Mouse (Mus musculus) cerebellum, postnatal 25 days (tissue): Measurements from ENCODE around the gene Dhrs4.

Experiments
- DNase-seq, 2 experiments: peaks; one replicate each; pipeline ENCODE4 v3.0.0; 2021; ENCODE audit warnings: mixed read lengths in 2 of 2

The Dhrs4 gene

DNA sequence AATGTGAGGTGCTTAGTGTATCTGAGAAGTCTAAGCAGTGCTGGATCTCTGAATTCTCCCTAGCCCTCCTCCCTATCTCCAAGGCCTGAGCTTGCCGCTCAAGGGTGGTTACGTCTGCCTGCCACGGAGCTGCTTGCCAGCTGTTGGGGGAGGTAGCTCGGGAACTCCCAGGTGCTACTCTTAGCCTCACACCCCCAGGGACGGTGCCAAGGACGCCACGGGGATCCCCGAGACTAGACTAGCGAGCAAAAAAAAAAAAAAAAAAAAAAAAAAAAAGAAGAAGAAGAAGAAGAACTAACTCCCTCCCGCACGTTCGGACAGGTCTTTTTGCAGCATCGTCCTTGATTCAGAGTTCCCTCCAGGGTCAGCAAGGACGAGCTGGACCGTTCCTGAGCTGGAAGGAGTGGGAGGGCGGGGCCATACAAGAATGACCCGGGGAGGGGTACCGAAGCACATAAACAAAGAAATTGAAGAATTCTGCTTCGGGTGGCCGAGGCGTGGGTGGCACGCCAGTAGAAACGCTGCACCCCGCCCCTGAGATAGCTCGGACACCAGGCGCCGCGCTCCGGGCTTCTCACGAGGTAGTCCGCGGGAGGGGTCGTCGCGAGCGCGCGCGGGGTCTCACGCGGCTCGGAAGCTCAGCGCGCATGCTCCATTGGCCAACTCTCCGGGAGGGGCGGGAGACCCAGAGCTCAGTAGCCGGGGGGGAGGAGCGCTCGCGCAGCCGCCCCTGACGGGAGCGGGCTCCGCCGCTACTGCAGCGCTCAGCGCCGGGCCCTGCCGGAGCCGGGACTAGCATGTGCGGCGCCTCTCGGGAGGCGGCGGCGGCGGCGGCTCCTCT lies 12.0 kb downstream of the Dhrs4 start, which contains the start of gene Carmil3:
Gene Carmil3, plus strand, starts transcription at position 291 of the 841 bp plus-strand sequence.
- DNase-seq, result peak; percentile 91 to 93

DNA sequence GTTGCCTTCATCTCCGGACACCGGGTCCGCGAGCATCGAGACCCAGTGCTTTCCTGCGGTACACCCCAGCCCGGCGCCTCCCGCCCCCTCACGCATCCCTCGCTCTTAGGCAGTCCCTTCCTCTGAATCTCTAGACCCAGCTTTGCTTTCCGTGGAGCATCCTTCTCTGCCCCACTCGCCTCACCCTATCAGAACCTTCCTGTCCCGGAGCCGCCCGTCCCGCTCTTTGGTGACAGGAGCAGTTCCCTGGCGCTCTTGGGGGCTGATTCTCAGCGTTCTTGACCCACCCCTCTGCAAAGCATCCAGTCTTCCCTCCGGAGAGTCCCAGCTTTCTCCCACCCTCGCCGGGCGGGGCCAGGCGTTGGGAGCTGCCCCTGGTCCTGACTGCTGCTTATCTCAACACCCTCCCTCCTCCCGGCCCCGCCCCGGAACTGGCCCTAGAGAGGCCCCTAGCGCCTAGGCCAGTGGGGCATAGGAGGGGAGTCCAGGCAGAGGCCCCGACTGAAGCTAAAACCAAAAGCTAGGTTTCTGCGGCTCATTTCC lies 12.8 kb downstream of the Dhrs4 start:
- peak; percentile 77 to 84 for DNase-seq

DNA sequence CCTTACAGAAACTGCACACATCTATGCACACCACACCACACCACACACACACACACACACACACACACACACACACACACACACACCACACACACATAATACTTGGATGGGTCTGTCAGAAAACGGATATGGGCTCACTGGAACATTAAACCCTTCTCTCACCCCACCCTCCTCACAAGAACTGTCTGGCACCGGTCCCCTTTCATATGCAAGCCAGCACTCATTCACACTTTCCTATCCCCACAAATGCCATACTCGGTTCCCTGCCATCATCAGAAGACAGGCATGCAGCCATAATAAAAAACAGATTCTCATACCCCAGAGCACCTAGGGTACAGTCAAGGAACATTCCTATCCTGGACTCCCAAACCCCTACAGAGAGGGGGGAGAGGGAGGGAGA lies 13.5 kb downstream of the Dhrs4 start:
- no peak for DNase-seq

DNA sequence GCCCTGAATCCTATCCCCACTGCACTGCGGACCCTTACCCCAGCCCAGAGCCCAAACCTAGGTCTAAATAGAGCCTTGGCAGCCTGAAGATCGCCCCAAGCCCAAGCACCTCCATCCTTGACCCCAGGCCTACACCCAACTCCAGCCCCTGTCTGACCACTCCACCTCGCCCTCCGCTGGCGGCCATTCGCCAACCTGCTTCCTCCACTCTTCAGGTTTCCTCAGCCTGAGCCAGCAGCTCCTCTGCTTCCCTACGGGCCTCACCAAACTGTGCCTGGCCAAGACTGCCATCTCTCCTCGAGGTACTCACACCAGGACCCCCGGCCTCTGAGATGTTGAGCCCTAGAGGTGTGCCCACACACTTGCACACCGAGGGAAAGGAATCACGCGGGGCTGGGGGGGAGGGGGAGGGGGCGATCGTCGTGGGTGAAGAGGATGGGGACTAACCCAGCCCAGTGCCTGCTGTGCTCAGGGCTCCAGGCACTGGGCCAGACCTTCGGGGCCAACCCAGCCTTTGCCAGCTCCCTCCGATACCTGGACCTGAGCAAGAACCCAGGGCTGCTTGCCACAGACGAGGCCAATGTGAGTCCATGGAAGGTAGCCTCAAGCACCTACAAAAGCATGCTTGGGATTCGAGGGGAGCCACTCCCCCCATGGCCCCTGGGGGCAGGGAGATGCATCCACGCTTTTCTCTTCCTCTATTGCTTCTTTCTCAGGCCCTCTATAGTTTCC lies 17.1 kb downstream of the Dhrs4 start:
- DNase-seq, result peak; percentile 73 to 82

DNA sequence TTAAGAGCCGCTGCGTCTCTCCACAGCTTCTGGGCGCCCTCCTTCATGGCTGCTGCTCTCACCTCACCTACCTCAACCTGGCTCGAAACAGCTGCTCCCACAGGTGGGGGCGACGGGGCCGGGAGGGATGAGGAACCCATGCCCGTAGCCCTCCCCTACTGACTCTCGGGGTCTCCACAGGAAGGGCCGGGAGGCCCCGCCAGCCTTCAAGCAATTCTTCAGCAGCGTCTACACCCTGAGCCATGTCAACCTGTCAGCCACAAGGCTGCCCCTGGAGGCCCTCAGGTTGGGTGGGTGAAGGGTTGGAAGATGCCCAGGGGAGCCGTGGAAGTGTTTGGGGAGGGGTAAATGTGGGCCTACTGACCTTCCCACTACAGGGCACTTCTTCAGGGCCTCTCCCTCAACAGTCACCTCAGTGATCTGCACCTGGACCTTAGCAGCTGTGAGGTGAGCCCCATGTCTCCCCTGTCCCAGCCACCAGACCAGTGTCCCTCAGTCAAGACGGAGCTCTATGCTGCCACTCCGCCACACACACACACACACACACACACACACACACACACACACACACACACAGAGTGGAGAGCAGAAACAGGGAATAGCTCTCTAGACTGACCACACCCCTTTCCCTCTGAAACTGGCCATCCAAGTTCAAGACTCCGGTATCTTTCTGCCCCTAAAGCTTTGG lies 18.3 kb downstream of the Dhrs4 start:
- DNase-seq, result no peak

DNA sequence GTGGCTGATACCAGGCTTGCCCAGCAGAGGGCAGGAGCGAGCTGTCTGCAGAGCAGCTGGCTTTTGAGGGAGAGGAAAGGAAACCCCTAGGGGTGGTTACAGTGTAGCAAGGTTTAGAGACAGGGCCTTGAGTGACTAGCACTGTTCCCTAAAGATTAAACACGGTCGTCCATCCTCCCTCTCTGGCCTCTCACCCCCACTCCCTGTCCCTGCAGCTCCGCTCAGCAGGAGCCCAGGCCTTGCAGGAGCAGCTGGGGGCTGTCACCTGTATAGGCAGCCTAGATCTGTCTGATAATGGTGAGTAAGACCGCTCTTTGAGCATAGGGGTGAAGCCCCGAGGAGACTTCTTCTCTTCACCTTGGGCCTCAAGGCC lies 18.9 kb downstream of the Dhrs4 start:
- peak; percentile 94 to 95 for DNase-seq

DNA sequence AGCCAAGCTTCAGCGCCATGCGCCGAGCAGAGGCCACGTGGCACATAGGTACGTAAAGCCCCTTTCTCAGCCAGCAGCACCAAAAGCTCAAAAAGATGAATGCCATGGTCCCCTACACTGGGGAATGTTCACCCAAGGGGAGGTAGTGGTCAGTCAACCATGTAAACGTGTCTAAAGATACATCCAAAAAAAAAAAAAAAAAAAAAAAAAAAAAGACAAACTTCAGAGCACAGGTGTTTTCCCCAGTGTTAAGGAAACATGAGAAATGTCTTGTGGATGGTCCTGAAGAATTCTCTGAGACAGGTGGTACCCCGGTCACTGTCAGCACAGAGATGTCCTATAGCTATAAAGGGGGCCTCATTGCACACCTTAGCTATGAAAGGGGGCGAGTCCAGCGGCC lies 27.1 kb downstream of the Dhrs4 start:
- no peak for DNase-seq

DNA sequence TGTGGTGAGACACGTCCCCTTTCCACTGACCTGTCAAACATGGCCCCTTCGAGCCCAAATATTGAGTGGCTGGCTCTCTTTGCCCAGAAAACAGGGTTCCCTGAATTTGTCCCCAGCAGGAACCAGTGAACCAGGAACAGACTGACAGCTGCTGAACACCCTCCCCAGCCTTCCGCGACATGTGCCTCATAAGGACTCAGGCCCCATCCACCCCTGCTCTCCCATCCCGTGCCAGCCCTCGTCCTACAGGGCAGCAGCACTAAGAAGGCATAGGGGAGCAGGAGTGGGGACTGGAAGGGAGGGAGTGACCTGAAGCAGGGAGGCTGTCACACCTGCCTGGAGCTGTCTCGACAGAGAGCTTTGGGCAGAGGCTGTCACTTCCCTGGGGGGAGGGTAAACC lies 29.2 kb downstream of the Dhrs4 start:
- no peak for DNase-seq

DNA sequence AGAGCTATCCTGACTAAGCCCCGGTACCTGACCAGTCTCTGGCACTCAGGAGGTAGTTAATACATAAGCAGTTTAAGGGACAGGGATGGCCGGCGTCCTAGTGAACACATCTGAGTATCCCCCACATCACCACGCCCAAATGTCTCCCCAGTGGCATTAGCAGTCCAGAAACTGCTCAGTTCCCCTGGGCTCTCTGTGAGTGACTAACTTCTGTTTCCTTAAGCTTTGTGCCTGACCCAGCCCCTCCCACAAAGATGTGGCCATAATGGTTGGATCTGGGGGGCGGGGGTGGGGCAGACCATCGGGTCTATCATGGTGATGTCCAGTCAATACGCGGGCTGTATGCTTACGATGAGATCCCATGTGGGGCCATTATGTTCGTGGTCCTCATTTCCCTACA lies 31.0 kb downstream of the Dhrs4 start:
- no peak for DNase-seq

DNA sequence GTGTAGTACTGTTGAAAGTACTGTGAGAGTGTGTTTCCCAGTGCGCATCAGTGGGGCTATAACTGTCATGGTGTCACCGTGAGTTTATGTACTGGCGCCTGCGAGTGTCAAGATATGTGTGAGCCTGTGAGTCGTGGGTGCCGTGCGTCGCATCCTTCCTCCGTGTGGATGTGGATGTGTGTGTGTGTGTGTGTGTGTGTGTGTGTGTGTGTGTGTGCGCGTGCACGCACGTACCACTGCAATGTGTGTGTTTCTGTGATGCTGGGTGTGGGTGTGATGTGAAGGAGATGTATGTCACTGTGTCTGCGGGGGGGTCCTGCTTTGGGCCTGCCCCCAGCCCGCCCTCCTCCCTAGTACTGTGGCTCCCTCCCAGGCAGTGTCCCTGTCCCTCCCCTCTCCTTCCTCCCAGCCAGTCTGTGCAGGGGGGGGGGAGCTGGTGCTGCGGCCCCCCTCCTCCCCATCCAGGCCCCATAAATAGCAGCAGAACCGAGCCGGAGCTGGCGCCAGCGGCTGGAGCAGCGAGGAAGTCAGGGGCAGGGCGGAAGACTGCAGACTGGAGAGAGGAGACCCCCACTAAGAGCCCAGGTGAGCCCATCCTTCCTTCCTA lies 31.7 kb downstream of the Dhrs4 start, which contains the start of gene Cpne6:
Gene Cpne6, plus strand, starts transcription at position 321 of the 607 bp plus-strand sequence.
- no peak for DNase-seq

DNA sequence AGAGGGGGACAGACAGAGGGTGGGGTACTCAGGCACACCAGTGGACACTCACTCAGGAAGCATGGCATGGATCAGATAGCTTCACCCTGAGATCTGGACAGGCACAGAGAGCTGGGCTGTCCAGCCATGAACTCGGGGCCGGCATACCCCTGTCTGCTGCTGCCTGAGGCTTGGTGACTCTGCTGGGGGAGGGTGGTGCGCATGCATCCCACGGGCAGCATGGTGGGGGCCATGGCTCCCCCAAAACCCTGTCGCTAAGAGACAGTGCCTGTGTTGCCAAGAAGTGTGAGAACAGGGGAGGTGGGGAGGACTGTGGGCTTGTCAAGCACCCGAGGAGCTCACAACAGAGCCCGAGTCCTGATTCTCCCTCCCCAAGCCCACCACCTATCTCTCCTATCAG lies 32.5 kb downstream of the Dhrs4 start:
- DNase-seq, result no peak

DNA sequence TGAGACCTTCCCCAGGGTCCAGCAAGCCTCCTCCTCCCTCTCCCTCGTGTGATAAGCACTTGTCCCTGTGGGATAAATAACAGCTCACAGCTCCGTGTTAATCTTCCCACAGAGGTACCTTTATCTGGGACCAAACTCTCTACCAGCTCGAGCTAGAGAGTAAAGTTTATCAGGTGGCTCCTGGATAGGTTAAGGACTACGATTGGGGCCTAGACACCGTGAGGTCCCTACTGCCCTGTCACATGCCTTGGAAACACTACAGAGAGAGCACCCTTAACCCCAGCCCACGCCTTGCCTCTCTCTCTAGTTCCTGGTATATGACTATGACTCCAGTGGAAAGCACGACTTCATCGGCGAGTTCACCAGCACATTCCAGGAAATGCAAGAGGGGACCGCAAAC lies 35.4 kb downstream of the Dhrs4 start:
- DNase-seq, result no peak

DNA sequence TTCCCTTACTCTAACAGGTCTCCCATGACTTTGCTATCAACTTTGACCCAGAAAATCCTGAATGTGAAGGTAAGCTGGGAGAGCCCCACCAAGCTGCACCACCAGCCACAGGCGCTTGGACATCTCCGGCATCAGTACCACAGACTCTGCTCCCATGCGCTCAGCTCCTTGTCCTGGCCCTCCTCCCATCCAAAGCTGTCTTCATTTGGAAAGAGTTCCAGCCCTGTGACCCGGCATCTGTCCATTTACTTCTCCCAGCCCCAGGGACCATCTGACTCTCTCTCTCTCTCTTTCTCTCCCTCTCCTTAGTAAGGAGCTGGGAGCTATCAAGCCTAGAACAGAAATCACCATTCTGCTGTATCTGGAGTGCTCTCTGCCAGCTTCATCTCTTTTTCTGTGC lies 37.3 kb downstream of the Dhrs4 start:
- no peak for DNase-seq

DNA sequence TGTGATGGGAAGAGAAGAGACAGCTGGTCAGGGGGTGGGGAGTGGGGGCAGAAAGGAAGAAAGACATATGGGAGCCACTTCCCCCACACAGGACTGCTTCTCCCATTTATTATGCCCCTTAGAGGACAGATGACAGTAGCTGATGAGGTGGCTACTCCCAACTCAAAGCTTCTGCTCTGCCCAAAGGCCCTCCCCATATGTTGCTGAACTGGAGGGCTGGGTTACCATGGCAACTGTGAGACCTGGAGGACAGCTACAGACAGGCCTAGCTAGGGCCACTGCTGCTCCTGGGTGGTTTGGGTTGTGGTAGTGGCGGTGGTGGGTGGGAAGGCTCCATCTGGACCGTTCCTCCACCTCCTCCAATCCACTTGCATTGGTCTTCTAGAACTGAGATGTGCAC lies 40.3 kb downstream of the Dhrs4 start:
- no peak for DNase-seq

DNA sequence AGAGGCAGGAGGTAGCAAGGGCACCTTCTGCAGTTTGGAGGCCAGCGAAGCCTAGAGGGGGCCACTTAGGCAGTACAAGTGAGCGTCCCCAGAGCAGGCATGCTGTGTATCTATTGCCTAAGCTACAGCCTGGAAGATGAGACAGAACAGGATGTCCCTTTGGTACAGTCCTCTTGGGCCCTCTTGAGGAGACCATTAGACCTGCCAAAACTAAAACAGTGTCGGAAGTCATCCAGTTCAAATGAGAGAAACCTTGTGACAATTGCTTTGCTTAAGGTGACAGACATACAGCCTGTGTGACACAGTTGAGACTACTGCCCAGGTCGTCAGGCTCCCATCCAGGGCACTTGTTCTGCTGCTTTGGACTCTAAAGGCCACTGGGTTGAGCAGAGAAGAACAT lies 41.0 kb downstream of the Dhrs4 start:
- no peak for DNase-seq

DNA sequence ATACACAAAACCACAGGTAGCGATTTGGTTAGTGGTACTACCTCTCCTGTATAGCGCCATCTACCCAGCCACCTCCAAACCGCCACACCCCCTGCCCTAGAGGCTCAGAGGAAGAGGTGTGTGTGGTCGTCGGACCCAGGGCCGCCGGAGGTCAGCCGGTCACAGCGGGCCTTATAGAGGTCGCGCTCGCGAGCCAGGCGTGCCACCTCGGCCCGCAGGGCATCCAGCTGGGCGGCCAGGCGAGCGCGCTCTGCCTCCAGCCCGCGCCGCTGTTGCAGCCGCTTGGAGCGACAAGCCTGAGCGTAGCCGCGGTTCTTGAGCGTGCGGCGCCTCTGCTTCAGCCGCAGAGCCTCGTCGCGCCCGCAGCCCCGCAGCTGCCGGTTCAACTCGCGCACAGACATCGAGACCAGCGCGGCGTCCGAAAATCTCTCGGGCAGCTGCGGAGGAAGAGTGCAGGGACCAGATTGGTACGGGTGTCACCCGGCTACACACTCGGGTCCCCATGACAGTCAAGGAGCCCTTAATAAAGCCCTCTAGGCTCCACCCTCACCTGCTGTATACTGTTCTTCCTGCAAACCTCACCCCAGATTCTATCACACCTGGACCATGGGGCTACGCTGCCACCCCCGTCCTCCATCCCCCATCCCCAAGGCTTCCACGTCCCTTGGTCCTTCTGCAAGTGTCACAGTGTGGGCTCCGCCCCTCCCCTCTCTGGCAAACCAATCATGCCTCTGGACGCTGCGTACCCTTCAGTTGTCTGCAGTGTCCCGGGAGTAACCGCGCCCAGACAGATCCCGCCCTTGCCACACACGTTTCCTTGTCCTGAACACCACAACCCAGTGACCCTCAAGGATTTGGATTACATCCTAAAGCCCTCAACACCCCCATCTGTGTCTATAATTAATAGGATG lies 42.1 kb downstream of the Dhrs4 start:
- peak; percentile 69 to 76 for DNase-seq

DNA sequence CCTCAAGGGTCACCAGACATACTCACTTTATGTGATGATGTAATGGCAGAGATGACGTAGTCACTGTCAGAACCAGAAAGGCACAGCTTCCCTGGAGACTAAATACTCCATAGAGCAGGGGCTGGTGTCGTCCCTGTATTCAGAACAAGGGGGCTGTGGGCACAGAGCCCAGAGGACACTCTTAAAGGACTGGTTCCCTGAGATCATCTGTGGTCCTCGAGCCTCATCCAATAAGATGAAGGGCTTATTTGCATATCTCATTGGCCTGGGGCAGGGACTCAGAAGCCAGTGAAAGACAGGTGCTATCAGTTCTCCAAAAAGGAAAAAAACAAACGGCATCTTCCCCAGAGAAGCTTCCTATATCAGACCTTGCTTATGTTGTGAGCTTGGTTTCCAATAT lies 45.5 kb downstream of the Dhrs4 start:
- no peak for DNase-seq

DNA sequence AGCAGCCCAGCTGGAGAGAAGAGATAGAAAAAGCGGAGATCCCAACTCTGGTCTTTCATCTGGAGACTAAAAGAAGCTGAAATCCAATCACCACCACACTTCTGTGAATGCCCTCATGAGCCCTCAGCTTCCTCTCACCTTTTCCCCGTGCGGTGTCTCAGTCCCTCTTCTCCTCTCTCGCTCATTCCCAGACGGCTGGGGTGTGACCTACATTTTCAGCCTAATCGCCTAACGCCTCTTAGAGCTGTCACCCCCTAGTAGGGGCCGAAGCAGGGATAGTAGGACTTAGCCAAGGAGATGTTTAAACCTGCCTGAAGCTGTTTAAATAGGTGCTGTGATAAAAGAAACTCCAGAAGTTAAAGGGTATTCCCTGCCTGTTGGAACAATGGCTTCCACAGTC lies 46.2 kb downstream of the Dhrs4 start, which contains the start of gene Nrl:
Gene Nrl, minus strand, starts transcription at position 197 of the 400 bp plus-strand sequence.
- no peak for DNase-seq

DNA sequence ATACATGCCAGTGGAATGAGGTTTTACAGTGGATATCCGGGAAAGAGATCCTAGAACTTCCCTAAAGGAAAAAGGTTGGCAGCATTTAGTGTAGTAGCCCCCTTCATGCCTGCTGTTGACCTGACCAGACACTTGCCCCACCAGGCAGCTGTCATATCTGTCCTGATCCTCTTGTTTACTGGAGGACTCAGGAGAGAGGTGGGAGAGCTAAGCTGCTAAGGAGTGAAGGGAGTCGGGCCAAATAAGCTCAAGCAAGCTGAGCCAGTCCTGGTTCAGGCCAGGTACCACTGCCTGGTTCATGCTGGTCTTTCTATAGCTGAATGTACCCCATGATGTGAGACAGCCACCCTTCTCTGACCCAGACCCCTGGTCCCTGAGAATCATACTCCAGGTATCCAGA lies 48.1 kb downstream of the Dhrs4 start:
- DNase-seq, result no peak

DNA sequence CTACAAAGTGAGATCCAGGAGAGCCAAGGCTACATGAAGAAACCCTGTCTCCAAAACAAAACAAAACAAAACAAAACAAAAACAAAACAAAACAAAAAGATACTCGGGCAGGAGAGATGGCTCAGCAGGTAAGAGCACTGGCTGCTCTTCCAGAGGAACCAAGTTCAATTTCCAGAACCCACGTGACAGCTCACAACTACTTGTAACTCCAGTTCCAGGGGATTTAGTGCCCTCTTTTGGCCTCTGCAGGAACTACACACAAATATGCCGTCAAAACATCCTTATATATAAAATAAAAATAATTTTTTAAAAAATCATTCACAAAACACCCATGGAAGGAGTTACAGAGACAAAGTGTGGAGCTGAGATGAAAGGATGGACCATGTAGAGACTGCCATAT lies 49.4 kb downstream of the Dhrs4 start:
- peak in 1 of 2 experiments; percentile 59 for DNase-seq

DNA sequence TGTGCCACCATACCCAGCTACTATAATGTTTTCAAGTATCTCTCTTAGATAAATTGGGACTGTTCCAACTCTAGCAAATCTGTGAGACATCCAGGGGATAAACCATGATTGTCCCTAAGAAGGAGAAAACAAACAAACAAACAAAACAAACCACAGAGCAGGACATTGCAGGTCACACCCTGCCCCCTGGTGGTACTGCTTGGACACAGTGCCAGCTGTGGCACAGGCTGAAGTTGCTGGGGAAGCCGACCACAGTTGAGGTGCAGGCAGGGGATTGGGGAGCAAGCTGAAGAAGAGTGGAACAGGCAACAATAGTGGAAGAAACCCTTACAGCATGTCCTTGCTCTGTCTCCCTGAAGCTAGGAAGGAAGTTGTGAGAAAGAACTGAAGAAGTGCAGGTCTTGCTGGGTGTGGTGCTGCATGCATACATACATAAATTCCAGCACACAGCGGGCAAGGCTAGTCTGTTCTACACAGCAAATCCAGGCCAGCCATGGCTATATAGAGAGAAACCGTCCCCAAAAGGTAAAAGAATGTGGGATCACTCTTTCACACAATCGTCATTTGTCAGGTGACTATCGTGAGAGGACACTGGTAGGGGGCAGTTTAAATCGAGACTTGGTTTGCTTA lies 57.7 kb downstream of the Dhrs4 start:
- peak in 1 of 2 experiments; percentile 66 for DNase-seq
